Mouse (Mus musculus): Measurements from ENCODE around the gene Bicra.

GRCm38 (mm10) chr7:16010649-16011048, 37.1 kb downstream of the Bicra start:
- TF ChIP-seq POLR2A (IDR thresholded peaks at IDR 0.05; ENCODE audit: extremely low read depth, insufficient read depth, low read length): no peak
- no peak for TF ChIP-seq CTCF (IDR thresholded peaks at IDR 0.05; ENCODE audit: extremely low read depth, insufficient read depth, low read length)
